Mouse (Mus musculus) ES-E14 (cell line): ENCODE data around the gene Ebf1.

Source experiments
- HCFC1 ChIP-seq: IDR thresholded peaks from 2 replicates; pipeline ENCODE4 v1.6.1; 2012; ENCODE audit warnings: low read length, inconsistent platforms, borderline replicate concordance; ENCODE audit not compliant: insufficient read depth
- ZNF384 ChIP-seq: IDR thresholded peaks from 2 replicates; pipeline ENCODE4 v1.6.1; 2012; ENCODE audit warnings: low read depth, low read length, inconsistent platforms

DNA sequence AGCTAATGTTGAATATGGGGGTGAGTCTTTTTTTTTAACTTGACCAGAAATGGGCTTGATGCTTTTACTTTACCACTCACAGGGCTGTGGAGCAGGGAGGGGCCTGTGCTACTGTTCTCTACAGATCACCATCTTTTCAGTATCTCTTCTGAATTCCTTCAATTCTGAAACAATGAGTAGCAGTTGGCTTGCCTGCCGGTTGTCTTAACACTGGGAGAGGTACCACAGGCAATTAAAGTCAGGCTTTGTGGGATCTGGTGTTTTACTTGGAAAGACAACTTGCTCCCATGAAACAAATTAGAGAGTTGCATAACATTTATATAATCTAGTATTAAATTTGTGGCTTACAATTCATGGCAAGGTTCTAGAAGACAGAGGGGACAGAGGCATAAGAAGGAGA is 294.6 kb downstream of the Ebf1 start:
- TF ChIP-seq ZNF384, result no peak
- TF ChIP-seq HCFC1, result no peak
